Mouse (Mus musculus) cerebellum, postnatal 10 days (tissue): ENCODE data around the gene Arhgap29.
A peak's percentile ranks its signal among the peaks of the same experiment; 100 is the strongest.

Experiments used
- DNase-seq, 2 experiments: peaks; one replicate each; pipeline ENCODE4 v3.0.0; 2021; ENCODE audit warnings: mixed read lengths in 2 of 2

Gene Arhgap29

GRCm38 (mm10) chr3:121945957-121946356, 6.4 kb upstream of the Arhgap29 start:
- DNase-seq, result no peak

GRCm38 (mm10) chr3:121946765-121947164, 5.6 kb upstream of the Arhgap29 start:
- no peak for DNase-seq

- DNase-seq, result no peak
Measured at GRCm38 (mm10) chr3:121950139-121950538, 2.2 kb upstream of the Arhgap29 start.

- DNase-seq, result no peak
Measured at GRCm38 (mm10) chr3:121951116-121951515, 1.2 kb upstream of the Arhgap29 start.

- DNase-seq, result peak; percentile 92 to 93
Measured at GRCm38 (mm10) chr3:121953049-121953432, 700 bp downstream of the Arhgap29 start.

- peak in 1 of 2 experiments; percentile 14 for DNase-seq
Measured at GRCm38 (mm10) chr3:121953433-121954161, 1.3 kb downstream of the Arhgap29 start.

- no peak for DNase-seq
Measured at GRCm38 (mm10) chr3:121954421-121954820, 2.1 kb downstream of the Arhgap29 start.

GRCm38 (mm10) chr3:121955527-121955926, 3.2 kb downstream of the Arhgap29 start:
- no peak for DNase-seq

GRCm38 (mm10) chr3:121956789-121957188, 4.4 kb downstream of the Arhgap29 start:
- no peak for DNase-seq

GRCm38 (mm10) chr3:121957606-121958344, 5.4 kb downstream of the Arhgap29 start:
- DNase-seq, result no peak

GRCm38 (mm10) chr3:121964173-121964572, 11.8 kb downstream of the Arhgap29 start:
- DNase-seq, result peak; percentile 80 to 83

GRCm38 (mm10) chr3:121967681-121968476, 15.5 kb downstream of the Arhgap29 start:
- peak; percentile 84 to 92 for DNase-seq

- peak; percentile 82 to 85 for DNase-seq
Measured at GRCm38 (mm10) chr3:121968621-121969020, 16.3 kb downstream of the Arhgap29 start.

GRCm38 (mm10) chr3:121969451-121969850, 17.1 kb downstream of the Arhgap29 start:
- DNase-seq, result no peak

- DNase-seq, result peak; percentile 15 to 21
Measured at GRCm38 (mm10) chr3:121973761-121974160, 21.4 kb downstream of the Arhgap29 start.

- no peak for DNase-seq
Measured at GRCm38 (mm10) chr3:121975381-121975780, 23.0 kb downstream of the Arhgap29 start.

GRCm38 (mm10) chr3:121981306-121981705, 29.0 kb downstream of the Arhgap29 start:
- no peak for DNase-seq

- no peak for DNase-seq
Measured at GRCm38 (mm10) chr3:121982450-121982849, 30.1 kb downstream of the Arhgap29 start.

- DNase-seq, result no peak
Measured at GRCm38 (mm10) chr3:121995125-121995524, 42.8 kb downstream of the Arhgap29 start.

GRCm38 (mm10) chr3:121999934-122000333, 47.6 kb downstream of the Arhgap29 start:
- no peak for DNase-seq

- DNase-seq, result no peak
Measured at GRCm38 (mm10) chr3:122001568-122001967, 49.2 kb downstream of the Arhgap29 start.

GRCm38 (mm10) chr3:122009818-122010217, 57.5 kb downstream of the Arhgap29 start:
- no peak for DNase-seq

GRCm38 (mm10) chr3:122010292-122010691, 58.0 kb downstream of the Arhgap29 start:
- DNase-seq, result no peak
